Mouse (Mus musculus) CH12.LX (cell line): ENCODE measurements around the gene Zswim5. TPM values are rescaled to one million over a fixed set of nuclear protein-coding genes. Genes with fewer than 3 reads are reported as not detected.

Experiments used
- DNase-seq: peaks from one replicate; pipeline ENCODE4 v3.0.0-alpha.2; 2013; ENCODE audit errors: extremely low read depth
- H3K27ac ChIP-seq: 2 replicates; pipeline ENCODE4 v1.5.1; 2012; ENCODE audit warnings: low read depth, mild to moderate bottlenecking, control low read depth, moderate library complexity; ENCODE audit not compliant: insufficient read depth
- H3K27me3 ChIP-seq: replicated peaks from 2 replicates; pipeline ENCODE3; 2012; ENCODE audit warnings: inconsistent platforms
- H3K36me3 ChIP-seq, 2 experiments: replicated peaks in 1 of 2; 2 replicates each; pipeline versions ENCODE3 to v1.6.1; 2012; ENCODE audit warnings: inconsistent platforms in 1 of 2, low read length in 1 of 2, mild to moderate bottlenecking in 1 of 2, mixed read lengths in 1 of 2, moderate library complexity in 1 of 2; ENCODE audit not compliant: control insufficient read depth in 1 of 2, insufficient read depth in 1 of 2
- H3K4me1 ChIP-seq, 2 experiments: 2 replicates each; pipeline ENCODE4 v1.6.1; 2012; ENCODE audit warnings: inconsistent platforms in 1 of 2, moderate library complexity in 1 of 2; ENCODE audit not compliant: insufficient read depth in 2 of 2, control insufficient read depth in 1 of 2
- H3K4me2 ChIP-seq: 2 replicates; pipeline ENCODE4 v1.6.1; 2012; ENCODE audit warnings: low read depth, mild to moderate bottlenecking, control low read depth; ENCODE audit not compliant: poor library complexity, insufficient read depth, severe bottlenecking
- H3K4me3 ChIP-seq, 3 experiments: fragments of 150-350 bp in 1 of 3; sonication (generic) in 1 of 3; replicated peaks in 1 of 3; 2 replicates each; pipeline versions ENCODE3 to v1.5.1; 2011 to 2012; ENCODE audit warnings: low read depth in 2 of 3, low read length in 2 of 3, mild to moderate bottlenecking in 2 of 3, moderate library complexity in 2 of 3, control low read depth in 1 of 3, improper control_type of control experiment in 1 of 3, inconsistent platforms in 1 of 3, mixed read lengths in 1 of 3; ENCODE audit not compliant: poor library complexity in 1 of 3
- H3K79me2 ChIP-seq: replicated peaks from 2 replicates; pipeline ENCODE4 v1.6.1; 2012; ENCODE audit warnings: mild to moderate bottlenecking, moderate library complexity; ENCODE audit not compliant: control insufficient read depth, poor library complexity, insufficient read depth, severe bottlenecking; ENCODE audit errors: extremely low read depth
- H3K9ac ChIP-seq: 2 replicates; pipeline ENCODE4 v1.6.1; 2012; ENCODE audit warnings: low read depth, mild to moderate bottlenecking, control low read depth, moderate library complexity; ENCODE audit not compliant: insufficient read depth
- H3K9me3 ChIP-seq: replicated peaks from 2 replicates; pipeline ENCODE3; 2012; ENCODE audit warnings: low read length, inconsistent platforms, mixed read lengths
- BHLHE40 ChIP-seq: IDR thresholded peaks from 2 replicates; pipeline ENCODE4 v1.6.1; 2011; ENCODE audit warnings: mild to moderate bottlenecking, low read depth, low read length, improper control_type of control experiment
- CTCF ChIP-seq, 2 experiments: IDR thresholded peaks in 1 of 2; conservative IDR thresholded peaks in 1 of 2; 2 replicates each; pipeline ENCODE4 v1.5.1; 2011 to 2012; ENCODE audit warnings: low read depth in 2 of 2, low read length in 2 of 2, improper control_type of control experiment in 1 of 2, inconsistent platforms in 1 of 2, mild to moderate bottlenecking in 1 of 2, moderate library complexity in 1 of 2
- EP300 ChIP-seq: IDR thresholded peaks from 2 replicates; pipeline ENCODE4 v1.6.1; 2011; ENCODE audit warnings: low read length, improper control_type of control experiment
- NRF1 ChIP-seq: IDR thresholded peaks from 2 replicates; pipeline ENCODE4 v1.6.1; 2014; ENCODE audit warnings: low read depth, mild to moderate bottlenecking, inconsistent platforms, low read length, improper control_type of control experiment, moderate library complexity
- PAX5 ChIP-seq: IDR thresholded peaks from 2 replicates; pipeline ENCODE4 v1.6.1; 2012; ENCODE audit warnings: low read length, inconsistent platforms, mixed read lengths
- POLR2A ChIP-seq: IDR thresholded peaks from 2 replicates; pipeline ENCODE4 v1.6.1; 2011; ENCODE audit warnings: low read depth, mild to moderate bottlenecking, improper control_type of control experiment, low read length
- POLR2AphosphoS2 ChIP-seq: IDR thresholded peaks from 2 replicates; pipeline ENCODE4 v1.6.1; 2011; ENCODE audit warnings: low read depth, low read length, improper control_type of control experiment
- RAD21 ChIP-seq: IDR thresholded peaks from 2 replicates; pipeline ENCODE4 v1.6.1; 2011; ENCODE audit warnings: low read depth, mild to moderate bottlenecking, low read length, improper control_type of control experiment, moderate library complexity
- RCOR1 ChIP-seq: conservative IDR thresholded peaks from 2 replicates; pipeline ENCODE4 v1.6.1; 2012; ENCODE audit warnings: low read depth, mild to moderate bottlenecking, inconsistent platforms, low read length, improper control_type of control experiment
- SMC3 ChIP-seq: IDR thresholded peaks from 2 replicates; pipeline ENCODE4 v1.6.1; 2011; ENCODE audit warnings: low read depth, low read length, improper control_type of control experiment
- ZC3H11A ChIP-seq: IDR thresholded peaks from 2 replicates; pipeline ENCODE4 v1.6.1; 2012; ENCODE audit warnings: low read depth, mild to moderate bottlenecking, inconsistent platforms, low read length, improper control_type of control experiment
- dilution Hi-C: fragments of 300-500 bp; cut with MboI; formaldehyde crosslinking; loops from 2 replicates; pipeline ENCODE4 v1.14.3; 2020; ENCODE audit warnings: low sequenced_read_pairs; ENCODE audit not compliant: extremely low pct_unique_long_range_greater_than_20kb, extremely low pct_ligation_motif_present
- in situ Hi-C: fragments of 300-500 bp; cut with MboI; formaldehyde crosslinking; loops from 3 replicates; pipeline ENCODE4 v1.14.3; 2019; ENCODE audit warnings: low sequenced_read_pairs, low pct_ligation_motif_present, low pct_unique_long_range_greater_than_20kb, mixed read lengths
- polyA plus RNA-seq: library from polyadenylated mRNA; unstranded; fragments of >175 nt; gene quantifications from 2 replicates; pipeline ENCODE4 v1.2.1, GENCODE M21; 2012; ENCODE audit warnings: low read depth; ENCODE audit not compliant: insufficient read length
- total RNA-seq, 2 experiments: library from RNA; depleted of rRNA; stranded (reverse); fragments of 300-350 nt in 1 of 2; fragments of >200 nt in 1 of 2; gene quantifications; 2 replicates each; pipeline ENCODE4 v1.2.3; 2012 to 2014

Gene Zswim5
- total and polyA plus RNA-seq, 3 experiments: 1.1 to 1.2 (median 1.2) TPM

GRCm38 (mm10) chr4:117002543-117003521 is 125.7 kb downstream of the Zswim5 start:
- no peaks in the 10 kb centered on the region for H3K27me3 ChIP-seq
- H3K4me1 ChIP-seq: peaks cover 10 to 21% of the 10 kb centered on the region in 2 experiments; a peak in 3 of 4 replicates
- H3K27ac ChIP-seq: no peak overlapping the region
- H3K4me2 ChIP-seq: no peak overlapping the region
- DNase-seq: no peak
- H3K79me2 ChIP-seq: no peaks in the 10 kb centered on the region
- dilution Hi-C loops (no loop called here), in situ Hi-C loops (loop anchor here (5.0 kb wide), 1 partner anchor 129 kb away; the partner anchor contains the start of gene Plk3)
- H3K9me3 ChIP-seq: no peaks in the 10 kb centered on the region
- peaks cover 28 to 61% of the 10 kb centered on the region in 2 experiments for H3K36me3 ChIP-seq
- TF ChIP-seq PAX5 (no peak), SMC3 (peak; percentile 69), CTCF (conservative IDR thresholded peaks at IDR 0.05 in 1 of 2, IDR thresholded peaks at IDR 0.05 in 1 of 2; ENCODE audit: low read depth in 2 of 2, low read length in 2 of 2) (peak; percentile 29 to 75; a peak in 3 of 4 replicates), RAD21 (peak; percentile 60)
- no peak overlapping the region for H3K4me3 ChIP-seq
- no peak overlapping the region for H3K9ac ChIP-seq

- H3K9me3 ChIP-seq: no peaks in the 10 kb centered on the region
- H3K27ac ChIP-seq: no peak overlapping the region
- H3K4me3 ChIP-seq: no peak overlapping the region
- H3K4me1 ChIP-seq: peaks cover 10 to 21% of the 10 kb centered on the region in 2 experiments; a peak in 3 of 4 replicates
- DNase-seq: no peak
- dilution Hi-C loops: no loop called here
- in situ Hi-C loops: loop anchor here (5.0 kb wide), 1 partner anchor 128 kb away; the partner anchor contains the start of gene Plk3
- no peak overlapping the region for H3K4me2 ChIP-seq
- peaks cover 25 to 47% of the 10 kb centered on the region in 2 experiments for H3K36me3 ChIP-seq
- H3K27me3 ChIP-seq: no peaks in the 10 kb centered on the region
- TF ChIP-seq EP300 (0 out of 2 replicates have a peak, but pooled peaks have one; percentile 15), POLR2AphosphoS2 (no peak)
- H3K9ac ChIP-seq: no peak overlapping the region
- no peaks in the 10 kb centered on the region for H3K79me2 ChIP-seq
Observed at GRCm38 (mm10) chr4:117004649-117005048, 127.5 kb downstream of the Zswim5 start.

GRCm38 (mm10) chr4:117005611-117006400 is 128.6 kb downstream of the Zswim5 start:
- peaks cover 14 to 36% of the 10 kb centered on the region in 2 experiments for H3K36me3 ChIP-seq
- H3K9ac ChIP-seq: no peak overlapping the region
- dilution Hi-C loops (no loop called here), in situ Hi-C loops (no loop called here)
- no peaks in the 10 kb centered on the region for H3K9me3 ChIP-seq
- H3K4me2 ChIP-seq: no peak overlapping the region
- DNase-seq: no peak
- TF ChIP-seq ZC3H11A (no peak), NRF1 (no peak), CTCF (conservative IDR thresholded peaks at IDR 0.05 in 1 of 2, IDR thresholded peaks at IDR 0.05 in 1 of 2; ENCODE audit: low read depth in 2 of 2, low read length in 2 of 2) (0 out of 4 replicates have a peak, but pooled peaks of 1 of the 2 experiments have one; percentile 7), BHLHE40 (no peak), POLR2A (no peak), RCOR1 (no peak)
- no peak overlapping the region for H3K4me3 ChIP-seq
- H3K79me2 ChIP-seq: no peaks in the 10 kb centered on the region
- peaks cover 10 to 21% of the 10 kb centered on the region in 2 experiments; a peak in 3 of 4 replicates for H3K4me1 ChIP-seq
- H3K27ac ChIP-seq: no peak overlapping the region
- no peaks in the 10 kb centered on the region for H3K27me3 ChIP-seq
